Mouse (Mus musculus) naive thymus-derived CD4-positive, alpha-beta T cell, adult 2 months (primary cell): Measurements from ENCODE around the gene Memo1.
"Not testable (repeated sequence)": the region's sequence is repeated elsewhere in the genome, so short reads cannot be mapped to it uniquely, and the experiment has no call there.

Source experiments
- DNase-seq: peaks from one replicate; pipeline ENCODE4 v3.0.0-alpha.2; 2011; ENCODE audit warnings: low read depth

The Memo1 gene

DNA sequence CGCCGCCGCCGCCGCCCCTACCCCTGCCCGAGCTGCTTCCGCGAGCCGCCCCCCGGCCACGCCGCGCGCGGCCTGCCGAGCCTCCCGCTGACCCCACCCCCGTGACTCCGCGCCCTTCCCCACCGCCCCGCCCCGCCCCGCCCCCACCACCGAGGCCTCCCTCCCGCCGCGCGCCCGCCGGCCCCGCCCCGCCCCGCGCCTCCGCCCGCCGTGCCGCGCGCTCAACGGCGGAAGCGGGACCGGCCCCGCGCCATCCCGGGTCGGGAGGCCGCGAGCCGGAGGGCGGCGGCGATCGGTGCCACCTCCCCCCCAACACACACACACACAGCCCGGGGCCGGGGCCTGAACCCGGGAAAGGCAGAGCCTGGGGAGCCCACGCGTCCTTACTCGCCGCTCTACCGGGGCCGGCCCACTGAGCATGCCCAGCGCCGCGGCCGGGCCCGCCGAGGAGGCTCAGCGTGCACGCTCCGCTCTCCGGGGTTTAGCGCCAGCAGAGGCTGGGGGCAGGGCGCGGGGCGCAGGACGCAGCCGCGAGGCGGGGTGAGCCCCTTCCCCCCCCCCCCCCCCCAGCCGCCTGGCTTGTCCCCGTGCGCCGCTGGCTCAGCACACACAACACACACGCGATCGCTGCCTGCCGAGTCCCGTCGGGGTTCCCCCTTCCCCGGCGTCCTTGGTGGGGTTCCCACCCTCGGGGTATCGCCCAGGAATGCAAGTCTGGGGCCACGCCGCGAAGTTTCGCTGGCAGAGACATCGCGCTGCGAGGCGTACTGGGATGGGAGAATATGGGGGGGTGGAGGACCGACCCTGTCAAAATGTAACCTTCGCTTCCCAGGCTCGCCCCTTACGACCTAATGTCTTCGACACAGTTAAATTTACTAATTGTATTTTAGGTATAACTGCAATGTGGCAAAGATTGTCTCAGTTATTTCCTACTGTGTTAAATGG, at the start of gene Memo1:
Gene Memo1, minus strand, starts transcription at position 496 of the 945 bp plus-strand sequence.
- DNase-seq: peak; percentile 89

DNA sequence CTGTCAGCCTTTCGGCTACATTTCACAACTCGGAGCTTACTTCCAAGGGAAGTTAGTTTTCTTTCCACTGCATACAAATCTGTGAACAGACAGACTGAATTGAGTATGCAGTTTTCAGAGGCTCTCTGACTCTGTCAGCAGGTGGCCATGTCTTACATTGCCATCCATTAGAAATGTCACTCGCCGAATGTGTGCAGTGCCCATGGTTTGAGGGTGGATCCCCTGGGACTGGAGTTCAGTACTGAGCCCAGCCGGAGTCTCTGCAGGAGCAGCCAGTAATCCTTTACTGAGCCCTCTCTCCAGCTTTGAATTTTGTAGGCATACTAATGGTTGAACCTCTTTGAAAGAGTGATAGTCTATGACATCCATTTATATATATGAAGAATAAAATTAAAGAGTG, 45.8 kb upstream of the Memo1 start:
- no peak for DNase-seq

DNA sequence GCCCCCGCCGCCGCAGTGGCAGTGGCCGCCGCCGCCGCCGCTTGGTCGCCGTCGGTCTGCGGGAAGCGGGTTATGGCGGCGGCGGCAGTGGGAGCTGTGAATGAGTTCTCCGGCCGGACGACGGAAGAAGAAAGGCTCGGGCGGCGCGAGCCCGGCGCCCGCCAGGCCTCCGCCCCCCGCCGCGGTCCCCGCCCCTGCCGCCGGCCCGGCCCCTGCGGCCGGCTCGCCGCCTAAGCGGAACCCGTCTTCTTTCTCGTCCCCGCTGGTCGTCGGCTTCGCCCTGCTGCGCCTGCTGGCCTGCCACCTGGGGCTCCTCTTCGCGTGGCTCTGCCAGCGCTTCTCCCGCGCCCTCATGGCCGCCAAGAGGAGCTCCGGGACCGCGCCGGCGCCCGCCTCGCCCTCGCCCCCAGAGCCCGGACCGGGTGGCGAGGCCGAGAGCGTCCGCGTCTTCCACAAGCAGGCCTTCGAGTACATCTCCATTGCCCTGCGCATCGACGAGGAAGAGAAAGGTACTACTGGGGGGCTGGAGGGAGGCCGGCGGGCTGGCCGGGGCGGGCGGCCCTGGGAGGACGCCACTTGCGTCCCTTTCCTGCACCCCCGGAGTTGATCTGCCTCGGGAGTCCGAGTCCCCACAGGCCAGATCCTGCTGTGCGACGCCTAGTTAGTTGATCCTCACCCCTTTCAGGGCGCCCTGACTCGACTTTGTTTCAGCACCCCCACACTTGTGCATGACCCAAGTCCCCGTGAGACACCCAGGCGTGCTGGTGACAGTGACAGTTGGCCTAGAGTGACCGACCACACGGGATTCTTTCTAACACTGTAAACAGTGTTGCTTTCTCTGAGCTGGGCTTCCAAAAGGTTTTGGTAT, 43.9 kb upstream of the Memo1 start, which contains the start of gene Spast:
Gene Spast, plus strand, starts transcription at position 51 of the 868 bp plus-strand sequence.
- DNase-seq: peak; percentile 66

DNA sequence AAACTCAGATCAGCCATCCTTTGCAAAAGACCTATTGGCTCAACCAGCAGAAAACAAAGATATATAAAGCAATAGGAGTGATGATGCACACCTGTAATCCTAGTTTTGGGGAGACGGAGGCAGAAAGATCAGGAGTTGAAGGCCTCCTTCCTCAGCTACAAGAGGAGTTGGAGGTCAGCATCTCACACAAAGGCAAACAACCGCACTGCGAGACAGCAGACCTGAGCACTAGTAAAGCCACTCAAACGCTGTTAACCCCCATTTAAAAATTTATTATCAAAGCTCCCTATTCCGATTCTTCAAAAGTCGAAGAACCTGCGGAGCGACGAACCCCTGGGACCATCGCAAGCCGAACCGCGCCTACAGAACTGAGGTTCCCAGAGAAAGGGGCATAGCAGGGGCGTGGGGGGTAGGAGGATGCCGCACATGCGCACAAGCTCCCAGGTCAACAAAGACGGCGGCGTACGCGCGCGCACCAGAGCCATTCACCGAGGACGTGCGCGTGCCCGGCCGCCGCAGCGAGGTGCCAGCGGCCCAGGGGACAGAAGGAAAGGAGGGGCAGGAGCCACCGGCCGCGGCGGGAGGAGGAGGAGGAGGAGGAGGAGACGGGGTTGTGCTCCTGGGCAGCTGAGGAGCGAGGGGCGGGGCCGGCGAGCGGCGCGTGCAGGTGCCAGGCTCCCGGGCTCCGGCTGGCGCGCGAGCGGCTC, 43.1 kb upstream of the Memo1 start:
- DNase-seq: peak; percentile 94

GRCm38 (mm10) chr17:74331049-74331676, 35.8 kb upstream of the Memo1 start:
- no peak for DNase-seq

GRCm38 (mm10) chr17:74328146-74328545, 32.8 kb upstream of the Memo1 start:
- DNase-seq: peak; percentile 77

- DNase-seq: not testable (repeated sequence)
Measured at GRCm38 (mm10) chr17:74327195-74327594, 31.9 kb upstream of the Memo1 start.

GRCm38 (mm10) chr17:74323844-74324243, 28.5 kb upstream of the Memo1 start, which contains the start of gene Dpy30:
Gene Dpy30 (minus strand): TSS chr17:74323944.
- DNase-seq: no peak

DNA sequence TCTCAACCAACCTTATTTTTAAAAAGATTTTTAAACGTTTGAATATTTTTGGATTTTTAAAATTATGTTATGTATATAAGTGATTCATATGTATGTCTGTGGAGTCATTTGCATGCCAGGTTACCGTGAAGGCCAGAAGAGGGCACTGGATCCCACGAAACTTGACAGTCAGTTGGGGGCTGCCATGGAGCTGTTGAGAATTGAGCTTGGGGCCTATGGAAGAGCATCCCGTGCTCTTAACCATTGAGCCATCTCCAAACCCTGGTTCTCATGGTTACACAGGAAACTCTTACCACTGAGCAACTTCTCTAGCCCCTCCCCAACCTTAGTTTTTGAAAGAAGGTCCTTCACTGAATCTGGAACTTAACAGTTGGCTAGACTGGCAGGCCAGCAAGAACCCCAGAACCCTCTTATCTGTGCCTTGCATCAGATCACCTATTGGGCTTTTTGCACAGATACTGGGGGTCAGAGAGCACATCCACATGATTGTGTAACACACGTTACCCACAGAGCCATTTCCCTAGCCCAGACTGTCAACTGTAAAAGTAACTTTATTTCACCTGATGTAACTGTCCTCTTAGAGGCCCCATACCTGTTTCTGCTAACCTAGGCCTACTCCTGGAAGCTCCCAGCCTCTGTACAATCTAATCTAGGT, 27.2 kb upstream of the Memo1 start:
- no peak for DNase-seq

DNA sequence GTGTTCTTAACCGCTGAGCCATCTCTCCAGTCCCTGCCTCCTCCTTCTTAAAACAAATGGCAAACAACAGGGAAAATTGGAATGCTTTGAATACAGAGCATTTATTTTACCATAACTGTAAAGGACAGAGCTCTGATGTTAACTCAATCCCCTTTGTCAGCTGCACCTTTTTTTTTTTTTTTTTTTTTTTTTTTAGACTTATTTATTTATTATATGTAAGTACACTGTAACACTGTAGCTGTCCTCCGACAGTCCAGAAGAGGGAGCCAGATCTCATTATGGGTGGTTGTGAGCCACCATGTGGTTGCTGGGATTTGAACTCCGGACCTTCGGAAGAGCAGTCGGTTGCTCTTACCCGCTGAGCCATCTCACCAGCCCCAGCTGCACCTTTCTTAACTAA, 23.4 kb upstream of the Memo1 start:
- peak; percentile 36 for DNase-seq

DNA sequence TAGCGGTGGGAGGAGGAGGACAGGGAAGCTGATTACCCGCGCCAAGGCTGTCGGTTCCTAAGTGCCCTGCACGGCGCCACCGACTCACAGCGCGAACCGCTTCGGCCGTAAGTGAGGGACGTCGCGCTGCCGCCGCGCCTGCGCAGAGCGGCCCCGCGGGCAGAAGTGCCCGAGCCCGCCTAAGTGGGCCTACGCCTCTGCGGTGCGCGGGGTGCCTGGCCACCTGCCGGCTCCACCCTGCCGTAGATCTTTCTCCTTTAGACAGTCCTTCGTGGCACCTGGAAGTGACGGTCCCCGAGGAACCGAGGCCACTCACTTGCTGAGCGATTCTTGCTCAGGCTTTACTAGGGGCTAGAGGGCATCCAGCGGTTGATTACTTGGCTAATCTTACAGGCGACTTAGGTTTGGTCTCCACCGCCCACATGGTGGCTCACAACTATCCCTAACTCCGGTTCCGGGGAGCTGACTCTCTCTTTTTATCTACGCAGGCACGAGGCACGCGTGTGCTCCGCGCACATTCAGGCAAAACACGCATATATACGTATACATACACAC, 21.1 kb upstream of the Memo1 start:
- DNase-seq: peak; percentile 92

GRCm38 (mm10) chr17:74315445-74316308, 20.4 kb upstream of the Memo1 start:
- DNase-seq: no peak

- DNase-seq: no peak
Measured at GRCm38 (mm10) chr17:74306021-74306420, 10.7 kb upstream of the Memo1 start.

- no peak for DNase-seq
Measured at GRCm38 (mm10) chr17:74305616-74306015, 10.3 kb upstream of the Memo1 start.

GRCm38 (mm10) chr17:74304060-74304459, 8.7 kb upstream of the Memo1 start:
- no peak for DNase-seq

DNA sequence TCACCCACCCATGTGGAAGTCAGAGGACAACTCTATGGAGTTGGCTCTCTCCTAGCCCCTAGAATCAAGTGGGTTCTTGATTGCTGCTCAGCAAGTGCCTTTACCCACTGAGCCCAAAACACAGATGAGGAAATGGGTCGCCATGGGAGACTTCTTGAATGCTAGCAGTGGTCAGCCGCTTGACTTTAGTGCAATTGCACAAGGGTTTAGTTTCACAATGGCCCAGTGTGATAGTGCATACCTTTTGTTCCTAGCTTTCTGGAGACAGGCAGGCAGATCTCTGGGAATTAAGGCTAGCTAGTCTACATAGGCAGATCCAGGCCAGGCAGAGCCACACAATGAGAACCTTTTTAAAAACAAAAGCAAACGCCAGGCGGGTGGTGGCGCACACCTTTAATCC, 4.8 kb upstream of the Memo1 start:
- DNase-seq: no peak

DNA sequence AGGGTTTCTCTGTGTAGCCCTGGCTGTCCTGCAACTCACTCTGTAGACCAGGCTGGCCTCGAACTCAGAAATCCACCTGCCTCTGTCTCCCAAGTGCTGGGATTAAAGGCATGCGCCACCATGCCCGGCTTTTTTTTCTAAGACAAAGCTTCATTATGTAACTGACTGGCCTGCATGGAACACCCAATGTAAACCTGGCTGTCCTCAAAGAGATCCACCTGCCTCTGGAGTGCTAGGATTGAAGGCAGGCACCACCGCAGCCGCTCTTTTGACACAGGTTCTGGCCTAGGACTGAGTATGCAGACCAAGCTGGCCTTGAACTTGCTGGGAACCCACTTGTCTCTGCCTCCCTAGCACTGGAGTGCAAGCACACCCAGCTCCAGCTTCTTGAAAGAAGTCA, 1.7 kb upstream of the Memo1 start:
- not testable (repeated sequence) for DNase-seq

GRCm38 (mm10) chr17:74296076-74296823, 929 bp upstream of the Memo1 start:
- peak; percentile 44 for DNase-seq
